Comparison of ENCODE assay signal across 26 mouse cellular contexts in genomic region chr19:43442906-43443305, GRCm38 (mm10). TPM values are rescaled to one million over a fixed set of nuclear protein-coding genes. Genes with fewer than 3 reads are reported as not detected.
A peak's percentile ranks its signal among the peaks of the same experiment; 100 is the strongest.
DNase-seq lines count a peak whose midpoint lies in the region; ATAC-seq and TF ChIP-seq lines count a peak whose summit lies in the region.
"Had no signal": no experiment of that assay in that cellular context is flagged by ENCODE, and none has a peak within 500 bp of the region (broad histone marks: within the 10 kb centered on the region; RNA-seq: fewer than 3 reads in every experiment).

No protein-coding gene starts in this region.

- WGBS in embryonic facial prominence, embryonic 13.5 days = 87% methylated on average over 5 of the region's 5 CpGs
- 90% methylated on average over 5 of the region's 5 CpGs for WGBS in embryonic facial prominence, embryonic 10.5 days
- 84% methylated on average over 5 of the region's 5 CpGs for WGBS in embryonic facial prominence, embryonic 15.5 days
- WGBS in kidney, embryonic 14.5 days = 94% methylated on average over 5 of the region's 5 CpGs

- peaks cover 16% of the 10 kb centered on the region for H3K4me1 ChIP-seq in embryonic facial prominence, embryonic 13.5 days
- H3K4me1 ChIP-seq in embryonic facial prominence, embryonic 10.5 days = peaks cover 21% of the 10 kb centered on the region
- H3K4me1 ChIP-seq in embryonic facial prominence, embryonic 15.5 days = peaks cover 20% of the 10 kb centered on the region
- 0 out of 2 replicates have a peak, but pooled peaks cover 3% of the 10 kb centered on the region for H3K4me1 ChIP-seq in kidney, embryonic 14.5 days (ENCODE audit: control insufficient read depth, insufficient read depth, low read length)

- H3K27ac ChIP-seq in embryonic facial prominence, embryonic 13.5 days = no peak overlapping the region
- H3K27ac ChIP-seq in embryonic facial prominence, embryonic 10.5 days (replicated peaks) = no peak overlapping the region
- no peak overlapping the region for H3K27ac ChIP-seq in layer of hippocampus, adult 2 months
- H3K27ac ChIP-seq in embryonic facial prominence, embryonic 15.5 days (replicated peaks) = no peak overlapping the region
- H3K27ac ChIP-seq in kidney, embryonic 14.5 days (ENCODE audit: low read depth, low read length) = no peak overlapping the region
- H3K27ac ChIP-seq: forebrain, embryonic 13.5 days; intestine, embryonic 15.5 days; kidney, postnatal 0 days; limb, embryonic 12.5 days; liver, embryonic 15.5 days; midbrain, embryonic 10.5 days; midbrain, embryonic 15.5 days; neural tube, embryonic 12.5 days had no signal

- H3K9me3 ChIP-seq in embryonic facial prominence, embryonic 13.5 days = peaks cover 3% of the 10 kb centered on the region; the same call in 1 of the 2 replicates
- peaks cover 7% of the 10 kb centered on the region; the same call in 1 of the 2 replicates for H3K9me3 ChIP-seq in embryonic facial prominence, embryonic 10.5 days
- H3K9me3 ChIP-seq in embryonic facial prominence, embryonic 15.5 days (replicated peaks) = 0 out of 2 replicates have a peak, but pooled peaks cover 3% of the 10 kb centered on the region
- no peaks in the 10 kb centered on the region for H3K9me3 ChIP-seq in kidney, embryonic 14.5 days (ENCODE audit: control insufficient read depth, low read length)
- H3K9me3 ChIP-seq: forebrain, embryonic 13.5 days; intestine, embryonic 15.5 days; limb, embryonic 12.5 days; liver, embryonic 15.5 days; midbrain, embryonic 15.5 days had no signal

- peak; percentile 60 for DNase-seq in cerebellum, adult 11-12 months
- no peak for DNase-seq in embryonic facial prominence, embryonic 10.5 days (ENCODE audit: low spot score)
- no peak for DNase-seq in layer of hippocampus, adult 2 months (ENCODE audit: low spot score in 2 of 2)
- no peak for DNase-seq in layer of hippocampus, postnatal 25 days (ENCODE audit: extremely low spot score in 1 of 2, low spot score in 1 of 2)
- DNase-seq: adrenal gland, adult 8-10 months; gastrocnemius, postnatal 10 days; retina, postnatal 1 day; right cerebral cortex, postnatal 14 days; thymus, postnatal 14 days had no signal

- 0 out of 2 replicates have a peak overlapping the region, but pooled peaks have one; percentile 73 for H3K4me3 ChIP-seq in embryonic facial prominence, embryonic 13.5 days
- H3K4me3 ChIP-seq in embryonic facial prominence, embryonic 10.5 days = no peak overlapping the region
- peak overlapping the region; percentile 82 for H3K4me3 ChIP-seq in layer of hippocampus, adult 2 months
- peak overlapping the region; percentile 66; the same call in 1 of the 2 replicates for H3K4me3 ChIP-seq in embryonic facial prominence, embryonic 15.5 days (replicated peaks)
- H3K4me3 ChIP-seq in kidney, embryonic 14.5 days (ENCODE audit: low read length) = no peak overlapping the region
- H3K4me3 ChIP-seq: intestine, embryonic 15.5 days; liver, embryonic 15.5 days; midbrain, embryonic 10.5 days; neural tube, embryonic 12.5 days had no signal

- peaks cover 52% of the 10 kb centered on the region for H3K27me3 ChIP-seq in embryonic facial prominence, embryonic 13.5 days
- H3K27me3 ChIP-seq in embryonic facial prominence, embryonic 10.5 days (replicated peaks; ENCODE audit: low read depth, poor library complexity, severe bottlenecking) = peaks cover 61% of the 10 kb centered on the region
- peaks cover 27% of the 10 kb centered on the region for H3K27me3 ChIP-seq in embryonic facial prominence, embryonic 15.5 days
- H3K27me3 ChIP-seq in kidney, embryonic 14.5 days (ENCODE audit: control insufficient read depth, insufficient read depth, low read length) = peaks cover 48% of the 10 kb centered on the region
- H3K27me3 ChIP-seq: CH12.LX had no signal

- H3K4me2 ChIP-seq in embryonic facial prominence, embryonic 13.5 days = peak overlapping the region; percentile 99
- no peak overlapping the region for H3K4me2 ChIP-seq in embryonic facial prominence, embryonic 15.5 days (replicated peaks)
- no peak overlapping the region for H3K4me2 ChIP-seq in kidney, embryonic 14.5 days (replicated peaks; ENCODE audit: low read depth, low read length)
- H3K4me2 ChIP-seq: liver, embryonic 15.5 days; lung, embryonic 14.5 days had no signal

- no peak for ATAC-seq in cerebellum, adult (ENCODE audit: insufficient number of reproducible peaks, low FRiP score, low TSS enrichment)
- ATAC-seq in embryonic facial prominence, embryonic 13.5 days (ENCODE audit: insufficient number of reproducible peaks, insufficient read depth, low FRiP score, low TSS enrichment, low read depth) = no peak
- ATAC-seq in embryonic facial prominence, embryonic 15.5 days (ENCODE audit: insufficient number of reproducible peaks, low FRiP score, low TSS enrichment, low read depth) = no peak
- no peak for ATAC-seq in kidney, embryonic 14.5 days (ENCODE audit: low FRiP score, low TSS enrichment)
- ATAC-seq: forebrain, embryonic 13.5 days; intestine, embryonic 15.5 days; midbrain, embryonic 15.5 days had no signal

- H3K9ac ChIP-seq in embryonic facial prominence, embryonic 13.5 days = no peak overlapping the region
- no peak overlapping the region for H3K9ac ChIP-seq in embryonic facial prominence, embryonic 15.5 days
- H3K9ac ChIP-seq in kidney, embryonic 14.5 days (ENCODE audit: low read depth, low read length) = no peak overlapping the region
- H3K9ac ChIP-seq: forebrain, embryonic 13.5 days; intestine, embryonic 15.5 days; limb, embryonic 12.5 days; liver, embryonic 15.5 days; lung, embryonic 14.5 days; midbrain, embryonic 15.5 days; neural tube, embryonic 12.5 days had no signal

- TF ChIP-seq CTCF in layer of hippocampus, adult 2 months (conservative IDR thresholded peaks at IDR 0.05) = no peak

- H3K36me3 ChIP-seq in embryonic facial prominence, embryonic 13.5 days = no peaks in the 10 kb centered on the region
- no peaks in the 10 kb centered on the region for H3K36me3 ChIP-seq in embryonic facial prominence, embryonic 10.5 days (replicated peaks)
- no peaks in the 10 kb centered on the region for H3K36me3 ChIP-seq in embryonic facial prominence, embryonic 15.5 days
- no peaks in the 10 kb centered on the region for H3K36me3 ChIP-seq in kidney, embryonic 14.5 days (ENCODE audit: control insufficient read depth, insufficient read depth, low read length)
- H3K36me3 ChIP-seq: intestine, embryonic 15.5 days; limb, embryonic 12.5 days; liver, embryonic 15.5 days; midbrain, embryonic 15.5 days; neural tube, embryonic 12.5 days had no signal

RNA-seq across cellular contexts. Expression of gene Cnnm1, which starts 2.7 kb away (rescaled TPM):
- 2.8 and 3.6 TPM in 2 replicates for polyA plus RNA-seq in embryonic facial prominence, embryonic 13.5 days (2015; fragmentation: Nextera tagmentation; extraction: Ambion mirVana)
- polyA plus RNA-seq in embryonic facial prominence, embryonic 10.5 days (2016; fragmentation: Nextera tagmentation; extraction: Ambion mirVana) = 0.16 and 0.31 TPM in 2 replicates
- 100 to 1,000 TPM; 113 to 115 TPM for total RNA-seq in layer of hippocampus, adult 2 months (2021)
- total RNA-seq in layer of hippocampus, postnatal 25 days (2021) = 100 to 1,000 TPM in 1 of 2 experiments, 10 to 100 TPM in 1; 94.0 to 102 TPM
- polyA plus RNA-seq in embryonic facial prominence, embryonic 15.5 days (2015; fragmentation: Nextera tagmentation; extraction: Ambion mirVana) = 3.1 and 3.5 TPM in 2 replicates
- 0.13 TPM in 1 of 2 replicates, not detected in the other for polyA plus RNA-seq in kidney, embryonic 14.5 days (2014; fragmentation: Nextera tagmentation; extraction: Ambion mirVana)
- total RNA-seq: CH12.LX had no signal
- polyA plus RNA-seq: C2C12 had no signal

RNA-seq across cellular contexts. Expression of gene Hpse2, which starts 54.8 kb away (rescaled TPM):
- 37.8 and 40.4 TPM in 2 replicates for polyA plus RNA-seq in embryonic facial prominence, embryonic 13.5 days (2015; fragmentation: Nextera tagmentation; extraction: Ambion mirVana)
- 3.5 and 6.0 TPM in 2 replicates for polyA plus RNA-seq in embryonic facial prominence, embryonic 10.5 days (2016; fragmentation: Nextera tagmentation; extraction: Ambion mirVana)
- total RNA-seq in layer of hippocampus, adult 2 months (2021) = under 1 TPM; 0.15 to 0.33 TPM
- under 1 TPM; 0.25 to 0.28 TPM for total RNA-seq in layer of hippocampus, postnatal 25 days (2021)
- polyA plus RNA-seq in embryonic facial prominence, embryonic 15.5 days (2015; fragmentation: Nextera tagmentation; extraction: Ambion mirVana) = 16.1 and 19.1 TPM in 2 replicates
- polyA plus RNA-seq in kidney, embryonic 14.5 days (2014; fragmentation: Nextera tagmentation; extraction: Ambion mirVana) = 0.24 and 0.58 TPM in 2 replicates
- total RNA-seq: adrenal gland, adult 8-10 months; CH12.LX; liver, adult 2 months; megakaryocyte progenitor cell, adult 5-6 weeks had no signal
- polyA plus RNA-seq: C2C12; forebrain, embryonic 13.5 days; liver, adult 2 months; liver, embryonic 15.5 days had no signal

Comparison
In these comparisons a context has a peak if more than half of its experiments do, and no peak if none do; other contexts are left out.
1. H3K4me3 ChIP-seq: peak in embryonic facial prominence, embryonic 13.5 days (single experiment), layer of hippocampus, adult 2 months (single experiment) and embryonic facial prominence, embryonic 15.5 days (single experiment); none in embryonic facial prominence, embryonic 10.5 days (single experiment) and kidney, embryonic 14.5 days (single experiment).